Mouse (Mus musculus): Measurements from ENCODE around the gene Foxn1.

Gene Foxn1

GRCm38 (mm10) chr11:78327215-78327614, 59.1 kb downstream of the Foxn1 start:
- no peak for DNase-seq

DNA sequence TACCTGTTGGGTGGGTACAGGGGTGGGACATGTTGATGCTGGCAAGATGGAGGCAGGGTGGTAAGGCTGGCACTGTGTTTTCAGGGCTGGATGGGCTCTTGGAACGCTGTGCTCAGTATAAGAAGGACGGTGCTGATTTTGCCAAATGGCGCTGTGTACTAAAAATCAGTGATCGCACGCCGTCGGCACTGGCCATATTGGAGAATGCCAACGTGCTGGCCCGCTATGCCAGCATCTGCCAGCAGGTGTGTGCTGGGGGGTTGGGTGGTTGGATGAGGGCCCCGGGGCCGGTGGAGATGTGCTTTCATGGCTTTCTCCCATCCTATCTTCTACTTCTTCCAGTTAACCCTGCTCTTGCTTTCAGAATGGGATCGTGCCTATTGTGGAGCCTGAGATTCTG, 61.4 kb downstream of the Foxn1 start:
- DNase-seq = peak; percentile 64 to 66

GRCm38 (mm10) chr11:78324000-78324785, 62.2 kb downstream of the Foxn1 start:
- DNase-seq = peak; percentile 90 to 91

DNA sequence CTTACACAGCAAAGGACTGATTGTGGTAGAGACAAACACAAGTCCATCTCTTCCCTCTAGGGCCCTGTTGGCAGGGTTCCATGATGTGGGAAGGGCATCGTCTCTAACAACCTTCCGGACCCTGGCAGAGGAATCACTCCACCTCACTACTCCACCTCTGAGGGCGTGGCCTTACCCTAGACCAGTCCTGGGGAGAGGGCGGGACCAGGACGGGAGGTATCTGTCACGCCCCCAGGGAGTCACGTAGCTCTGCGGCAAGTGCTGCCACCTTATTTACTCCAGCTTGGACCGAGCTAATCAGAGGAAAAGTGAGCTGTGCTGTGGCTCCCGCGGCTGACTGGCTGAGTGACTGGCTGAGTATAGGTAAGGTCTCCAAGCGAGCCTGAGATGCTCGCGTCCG, 63.5 kb downstream of the Foxn1 start, which contains the start of gene Aldoc:
Gene Aldoc (plus strand): TSS at position 109 of the 400 bp plus-strand sequence.
- peak; percentile 75 to 79 for DNase-seq

- DNase-seq = peak; percentile 47 to 59
Observed at GRCm38 (mm10) chr11:78322076-78322831, 64.1 kb downstream of the Foxn1 start.

DNA sequence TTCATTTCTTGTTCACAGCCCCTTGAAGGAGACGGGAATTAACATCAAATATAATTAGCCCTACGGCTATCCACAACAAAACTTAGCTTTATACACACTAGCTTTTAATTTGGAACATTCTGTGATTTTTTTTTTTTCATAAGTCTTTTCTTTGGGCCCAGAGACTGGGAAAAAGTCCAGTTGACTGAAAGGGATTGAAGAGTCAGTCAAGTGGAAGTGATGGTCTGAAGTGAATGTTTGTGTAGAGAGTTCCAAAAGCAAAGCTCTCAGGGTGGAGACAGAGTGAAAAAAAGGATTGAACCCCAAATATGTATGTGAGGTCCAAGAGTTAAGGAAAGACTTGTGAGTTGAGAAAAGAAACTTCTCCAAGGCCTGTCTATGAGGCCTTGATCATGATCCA, 67.9 kb downstream of the Foxn1 start:
- no peak for DNase-seq

GRCm38 (mm10) chr11:78313662-78314061, 72.7 kb downstream of the Foxn1 start:
- no peak for DNase-seq

GRCm38 (mm10) chr11:78310861-78311511, 75.4 kb downstream of the Foxn1 start:
- no peak for DNase-seq
